Mouse (Mus musculus) heart, postnatal 0 days (tissue): ENCODE data around the gene Mrtfb. TPM values are rescaled to one million over a fixed set of nuclear protein-coding genes. Genes with fewer than 3 reads are reported as not detected.
A peak's percentile ranks its signal among the peaks of the same experiment; 100 is the strongest.

ENCODE experiments used
- ATAC-seq: fragments of 200-750 bp; cut with Nextera tagmentation; 2 replicates; pipeline ENCODE4 v1.8.0; 2017; ENCODE audit warnings: low read depth, moderate number of reproducible peaks, moderate library complexity; ENCODE audit not compliant: insufficient read depth
- DNase-seq: peaks from one replicate; pipeline ENCODE4 v3.0.0-alpha.2; 2016; ENCODE audit warnings: low spot score
- H3K27ac ChIP-seq: fragments of 300-500 bp; sonication (generic); 2 replicates; pipeline ENCODE4 v1.5.1; 2014; ENCODE audit warnings: low read depth, mild to moderate bottlenecking
- H3K27me3 ChIP-seq: fragments of 300-500 bp; sonication (generic); 2 replicates; pipeline ENCODE4 v1.6.1; 2014; ENCODE audit warnings: low read length, mixed read lengths; ENCODE audit not compliant: control insufficient read depth, insufficient read depth
- H3K36me3 ChIP-seq: fragments of 300-500 bp; sonication (generic); replicated peaks from 2 replicates; pipeline ENCODE4 v1.6.1; 2014; ENCODE audit warnings: low read length, mixed read lengths; ENCODE audit not compliant: control insufficient read depth, insufficient read depth
- H3K4me1 ChIP-seq: fragments of 300-500 bp; sonication (generic); 2 replicates; pipeline ENCODE4 v1.6.1; 2014; ENCODE audit warnings: antibody characterized with exemption; ENCODE audit not compliant: control insufficient read depth, insufficient read depth
- H3K4me2 ChIP-seq: fragments of 300-500 bp; sonication (generic); 2 replicates; pipeline ENCODE4 v1.6.1; 2014; ENCODE audit warnings: low read depth, mild to moderate bottlenecking, low read length, moderate library complexity
- H3K4me3 ChIP-seq: fragments of 300-500 bp; sonication (generic); 2 replicates; pipeline ENCODE4 v1.5.1; 2014; ENCODE audit warnings: low read depth, low read length
- H3K9ac ChIP-seq: fragments of 300-500 bp; sonication (generic); replicated peaks from 2 replicates; pipeline ENCODE4 v1.6.1; 2014; ENCODE audit warnings: low read depth, low read length, mixed read lengths
- H3K9me3 ChIP-seq: fragments of 300-500 bp; sonication (generic); replicated peaks from 2 replicates; pipeline ENCODE4 v1.6.1; 2016; ENCODE audit warnings: low read length; ENCODE audit not compliant: control insufficient read depth
- CTCF ChIP-seq: IDR thresholded peaks from 2 replicates; pipeline ENCODE4 v1.5.1; 2016; ENCODE audit warnings: antibody characterized with exemption, control low read depth, low read depth
- EP300 ChIP-seq: IDR thresholded peaks from 2 replicates; pipeline ENCODE4 v1.6.1; 2016; ENCODE audit warnings: antibody characterized with exemption, low read depth
- WGBS: fragments of 180-500 bp; shearing (Covaris S2); extraction: QIAGEN DNeasy Blood & Tissue Kit; methylation state at CpG from one replicate; pipeline ENCODE4 v1.1.7; 2014; 5-methylcytosine and 5-hydroxymethylcytosine counted together
- polyA plus RNA-seq: library from polyadenylated mRNA; unstranded; fragments of >200 nt; fragmentation: Nextera tagmentation; extraction: Ambion mirVana; gene quantifications from 2 replicates; pipeline ENCODE4 v1.2.1, GENCODE M21; 2015
- total RNA-seq: library from RNA; depleted of rRNA; stranded (reverse); fragments of >200 nt; gene quantifications from 2 replicates; pipeline ENCODE4 v1.2.3, GENCODE M21; 2014; ENCODE audit warnings: low replicate concordance

Mrtfb gene
- total and polyA plus RNA-seq, 2 experiments from 2014 or later, result 11.7 to 17.2 TPM

DNA sequence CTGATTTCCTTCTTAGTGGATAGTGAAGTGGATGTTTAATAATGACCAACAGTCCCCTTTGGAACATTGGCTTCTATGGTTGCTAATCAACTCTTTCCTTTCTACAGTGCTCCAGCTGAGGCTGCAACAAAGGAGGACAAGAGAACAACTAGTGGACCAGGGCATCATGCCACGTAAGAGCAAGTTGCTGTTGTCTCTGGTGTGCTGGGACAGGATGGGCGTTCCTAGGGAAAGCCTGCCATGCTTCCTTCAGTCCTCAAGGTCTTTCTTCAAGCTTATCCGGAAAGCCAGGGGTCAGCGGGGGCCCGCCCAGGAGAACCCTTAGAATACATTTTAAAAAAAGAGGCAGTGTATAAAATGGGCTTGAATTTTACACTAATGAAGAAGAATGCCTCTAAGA is 121.9 kb downstream of the Mrtfb start:
- DNase-seq, result peak; percentile 28
- Histone ChIP-seq H3K27ac (peak overlapping the region; percentile 39), H3K9me3 (no peaks in the 10 kb centered on the region), H3K36me3 (peaks cover 14% of the 10 kb centered on the region; the same call in 1 of the 2 replicates), H3K4me2 (no peak overlapping the region), H3K4me3 (no peak overlapping the region), H3K9ac (no peak overlapping the region), H3K4me1 (peaks cover 23% of the 10 kb centered on the region), H3K27me3 (no peaks in the 10 kb centered on the region)
- WGBS, result 79% methylated on average over 5 of the region's 5 CpGs
- ATAC-seq, result peak; percentile 66
- TF ChIP-seq EP300 (peak; percentile 63), CTCF (no peak)

DNA sequence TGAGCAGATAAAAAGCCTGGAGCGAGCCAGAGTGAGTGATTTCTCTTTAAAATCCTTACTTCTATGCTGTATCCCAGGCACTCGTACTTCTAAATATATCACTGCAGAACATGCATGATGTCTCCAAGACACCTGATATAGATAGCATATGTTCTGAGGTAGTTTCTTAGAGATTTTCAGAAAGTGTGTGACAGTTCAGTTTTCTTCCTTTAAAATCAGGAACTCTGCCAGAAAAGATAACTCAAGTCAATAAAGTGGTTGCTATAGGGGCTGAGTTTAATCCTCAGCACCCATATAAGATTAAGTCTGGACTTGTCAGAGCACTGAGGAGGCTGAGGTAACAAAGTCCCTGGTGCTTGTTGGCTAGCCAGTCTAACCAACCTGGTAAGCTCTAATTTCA is 123.6 kb downstream of the Mrtfb start:
- no peak for TF ChIP-seq EP300
- TF ChIP-seq CTCF, result no peak
- no peak for DNase-seq
- H3K4me2 ChIP-seq, result no peak overlapping the region
- no peaks in the 10 kb centered on the region for H3K27me3 ChIP-seq
- no peak overlapping the region for H3K27ac ChIP-seq
- H3K9ac ChIP-seq, result no peak overlapping the region
- 48% methylated on average over 2 of the region's 2 CpGs for WGBS
- H3K36me3 ChIP-seq, result peaks cover 25% of the 10 kb centered on the region
- H3K9me3 ChIP-seq, result no peaks in the 10 kb centered on the region
- peaks cover 23% of the 10 kb centered on the region for H3K4me1 ChIP-seq
- H3K4me3 ChIP-seq, result no peak overlapping the region
- no peak for ATAC-seq

DNA sequence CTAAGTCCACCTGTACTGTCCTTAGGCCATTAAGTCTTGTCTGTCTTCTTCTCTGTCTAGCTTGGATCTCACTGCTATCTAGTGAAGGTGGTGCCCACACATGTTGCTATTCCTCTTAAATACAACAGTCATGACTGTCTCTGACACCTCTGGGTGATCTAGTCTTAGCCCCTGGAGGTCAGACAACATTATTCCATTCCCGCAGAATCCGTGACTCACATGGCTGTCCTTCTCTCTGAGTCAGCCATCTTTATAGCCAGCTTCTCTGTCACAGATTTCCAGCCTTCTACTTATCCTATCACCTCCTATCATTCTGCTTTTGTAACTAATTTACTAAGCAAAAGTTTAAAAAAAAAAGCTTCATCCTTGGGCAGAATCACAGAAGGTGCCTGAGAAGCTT is 125.5 kb downstream of the Mrtfb start:
- H3K36me3 ChIP-seq, result peaks cover 44% of the 10 kb centered on the region
- ATAC-seq (no peak), DNase-seq (no peak)
- no peaks in the 10 kb centered on the region for H3K9me3 ChIP-seq
- H3K4me2 ChIP-seq, result no peak overlapping the region
- H3K4me3 ChIP-seq, result no peak overlapping the region
- TF ChIP-seq EP300 (no peak), CTCF (no peak)
- no peaks in the 10 kb centered on the region for H3K27me3 ChIP-seq
- no peak overlapping the region for H3K27ac ChIP-seq
- WGBS, result 85% methylated on average over 2 of the region's 2 CpGs
- no peak overlapping the region for H3K9ac ChIP-seq
- H3K4me1 ChIP-seq, result peaks cover 13% of the 10 kb centered on the region; the same call in 1 of the 2 replicates

DNA sequence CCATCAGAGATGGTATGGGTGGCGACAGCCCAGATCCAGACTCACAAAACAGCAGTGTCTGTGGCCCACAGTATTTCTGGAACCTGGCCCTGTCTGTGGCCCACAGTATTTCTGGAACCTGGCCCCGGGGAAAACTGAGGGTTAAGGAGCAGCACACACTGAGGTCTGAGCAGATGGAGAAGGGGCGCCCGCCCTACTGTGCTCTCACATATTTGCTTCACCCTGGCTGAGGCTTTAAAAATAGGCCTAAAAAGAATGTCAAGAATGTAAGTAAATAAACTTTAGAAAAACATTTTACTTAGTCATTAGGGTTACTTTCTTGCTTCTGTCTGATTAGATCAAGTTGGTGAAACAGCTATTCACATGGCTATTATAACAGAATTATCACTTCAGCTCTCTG is 131.0 kb downstream of the Mrtfb start:
- Histone ChIP-seq H3K9me3 (no peaks in the 10 kb centered on the region), H3K4me2 (no peak overlapping the region), H3K9ac (no peak overlapping the region), H3K27me3 (no peaks in the 10 kb centered on the region), H3K36me3 (peaks cover 74% of the 10 kb centered on the region), H3K4me1 (no peaks in the 10 kb centered on the region), H3K27ac (no peak overlapping the region), H3K4me3 (no peak overlapping the region)
- WGBS, result 76% methylated on average over 4 of the region's 4 CpGs
- ATAC-seq, result no peak
- no peak for TF ChIP-seq EP300
- no peak for TF ChIP-seq CTCF
- DNase-seq, result no peak

DNA sequence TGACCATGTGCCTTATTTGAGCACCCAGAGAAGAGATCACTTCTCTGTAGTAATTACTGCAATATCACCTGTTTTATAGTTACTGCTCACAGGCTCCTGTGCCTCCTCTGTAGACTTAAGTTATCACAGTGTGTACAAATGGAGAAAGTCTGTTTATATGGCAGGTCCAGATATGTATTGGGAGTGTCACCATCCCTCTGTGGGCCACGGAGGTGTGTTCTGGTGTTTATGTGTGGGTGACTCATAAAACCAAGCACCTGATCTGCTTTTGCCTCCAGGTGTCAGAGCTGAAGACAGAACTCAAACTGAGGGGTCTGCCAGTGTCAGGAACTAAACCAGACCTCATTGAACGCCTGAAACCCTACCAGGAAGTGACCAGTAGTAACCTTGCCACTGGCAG is 144.1 kb downstream of the Mrtfb start:
- H3K9ac ChIP-seq, result no peak overlapping the region
- ATAC-seq, result no peak
- H3K4me3 ChIP-seq, result no peak overlapping the region
- WGBS, result 54% methylated on average over 2 of the region's 2 CpGs
- TF ChIP-seq EP300, result no peak
- TF ChIP-seq CTCF, result no peak
- H3K4me1 ChIP-seq, result no peaks in the 10 kb centered on the region
- no peak for DNase-seq
- H3K4me2 ChIP-seq, result no peak overlapping the region
- no peaks in the 10 kb centered on the region for H3K27me3 ChIP-seq
- H3K27ac ChIP-seq, result no peak overlapping the region
- no peaks in the 10 kb centered on the region for H3K9me3 ChIP-seq
- peaks cover 95% of the 10 kb centered on the region for H3K36me3 ChIP-seq

DNA sequence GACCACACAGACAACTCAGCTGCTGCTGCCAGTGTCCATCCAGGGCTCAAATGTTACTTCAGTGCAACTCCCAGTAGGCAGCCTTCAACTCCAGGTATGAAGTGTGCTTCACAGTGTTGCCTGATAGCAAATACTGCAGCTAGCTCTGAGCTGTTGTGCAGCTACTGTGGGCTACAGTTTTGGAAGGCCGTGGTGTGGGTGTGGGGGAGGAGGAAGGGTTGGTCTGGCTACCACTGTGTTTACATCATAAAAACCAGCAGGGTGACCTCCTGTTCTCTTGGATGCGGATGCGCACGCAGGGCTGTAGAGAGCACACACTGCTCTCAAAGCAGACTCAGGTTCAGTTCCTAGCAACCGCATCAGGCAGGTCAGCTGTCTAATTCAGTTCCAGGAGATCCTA is 145.3 kb downstream of the Mrtfb start:
- H3K4me2 ChIP-seq, result no peak overlapping the region
- H3K27ac ChIP-seq, result no peak overlapping the region
- H3K9me3 ChIP-seq, result no peaks in the 10 kb centered on the region
- 92% methylated on average over 5 of the region's 5 CpGs for WGBS
- H3K9ac ChIP-seq, result no peak overlapping the region
- TF ChIP-seq EP300 (no peak), CTCF (no peak)
- H3K4me1 ChIP-seq, result no peaks in the 10 kb centered on the region
- no peaks in the 10 kb centered on the region for H3K27me3 ChIP-seq
- DNase-seq (no peak), ATAC-seq (no peak)
- peaks cover 95% of the 10 kb centered on the region for H3K36me3 ChIP-seq
- H3K4me3 ChIP-seq, result no peak overlapping the region
